Mouse (Mus musculus) gastrocnemius, postnatal 10 days (tissue): ENCODE results near the gene Csnk2a1. TPM values are rescaled to one million over a fixed set of nuclear protein-coding genes. Genes with fewer than 3 reads are reported as not detected.
"Not testable (repeated sequence)": the region's sequence is repeated elsewhere in the genome, so short reads cannot be mapped to it uniquely, and the experiment has no call there.

Source experiments
- DNase-seq: peaks from one replicate; pipeline ENCODE4 v3.0.0; 2021; ENCODE audit warnings: mixed read lengths
- total RNA-seq, 2 experiments: library from RNA; stranded (reverse); gene quantifications; 2 replicates each; pipeline ENCODE4 v1.2.3; 2021

The Csnk2a1 gene
- total RNA-seq, 2 experiments from 2014 or later, result 77.9 to 80.9 TPM

DNA sequence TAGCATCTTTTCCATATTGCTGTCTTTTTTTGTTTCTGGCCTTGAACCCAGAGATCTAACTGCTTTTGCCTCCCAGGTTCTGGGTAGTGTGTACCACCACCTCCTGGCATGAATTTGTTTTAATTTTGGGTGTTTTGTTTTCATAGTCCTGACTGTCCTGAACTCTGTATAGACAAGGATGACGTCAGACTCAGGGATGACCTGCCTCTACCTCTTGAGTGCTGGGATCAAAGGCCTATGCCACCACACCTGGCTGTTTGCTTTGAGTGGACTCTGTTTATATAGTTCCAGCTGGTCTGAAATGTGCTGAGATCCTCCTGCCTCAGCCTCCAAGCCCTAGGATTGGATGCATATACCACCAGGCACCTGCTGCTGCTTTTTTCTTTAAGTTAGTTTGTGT lies 11.3 kb downstream of the Csnk2a1 start:
- DNase-seq, result no peak

DNA sequence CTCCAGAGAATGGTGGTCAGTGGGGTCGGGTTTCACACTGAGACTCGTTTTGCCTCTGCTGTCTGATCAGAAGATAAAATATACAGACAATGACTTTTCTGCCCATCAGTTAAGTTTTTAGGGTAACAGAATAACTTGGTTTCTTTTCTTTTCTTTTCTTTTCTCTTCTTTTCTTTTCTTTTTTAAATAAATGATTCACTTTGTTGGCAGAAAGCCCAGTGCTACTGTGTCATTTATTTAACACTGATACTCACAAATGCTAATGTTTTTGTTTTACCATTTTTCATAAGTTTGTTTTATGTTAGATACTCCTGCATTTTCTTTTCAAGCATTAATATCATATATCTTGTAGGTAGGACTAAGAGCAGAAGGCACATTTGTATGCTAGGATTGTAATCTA lies 13.9 kb downstream of the Csnk2a1 start:
- no peak for DNase-seq

DNA sequence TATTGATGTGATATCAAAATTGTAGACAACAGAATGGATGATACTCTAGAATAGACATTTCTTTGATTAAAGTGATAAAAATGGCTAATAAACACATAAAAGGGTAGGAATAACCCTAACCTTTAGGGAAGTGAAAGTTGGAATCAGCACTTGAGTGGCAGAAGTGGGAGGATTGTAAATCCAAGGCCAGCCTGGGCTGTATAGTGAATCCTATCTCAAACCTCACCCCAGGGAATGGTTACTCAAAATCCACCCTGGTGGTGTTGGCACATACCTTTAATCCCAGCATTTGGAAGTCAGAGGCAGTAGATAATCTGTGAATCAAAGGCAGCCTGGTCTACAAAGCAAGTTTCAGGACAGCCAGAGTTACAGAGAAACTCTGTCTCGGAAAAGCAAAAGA lies 20.6 kb downstream of the Csnk2a1 start:
- no peak for DNase-seq

- no peak for DNase-seq
Observed at GRCm38 (mm10) chr2:152250511-152250910, 23.9 kb downstream of the Csnk2a1 start.

DNA sequence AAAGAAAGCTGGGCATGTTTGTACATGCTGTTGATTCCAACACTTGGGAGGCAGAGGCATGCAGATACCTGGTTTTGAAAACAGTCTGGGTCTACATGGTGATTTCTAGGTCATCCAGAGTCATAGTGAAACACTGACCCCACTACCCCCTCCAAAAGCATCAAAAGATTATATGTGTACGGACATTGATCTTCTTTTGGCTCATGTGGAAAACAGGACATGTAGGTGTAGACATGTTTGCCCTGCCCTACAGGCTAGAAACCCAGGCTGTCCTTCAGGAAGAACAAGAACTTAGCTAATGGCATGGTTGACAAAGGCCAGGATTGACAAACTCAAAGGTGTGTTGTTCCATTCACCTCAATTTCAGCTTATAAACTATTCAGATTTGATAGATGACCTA lies 33.1 kb downstream of the Csnk2a1 start:
- DNase-seq, result no peak

DNA sequence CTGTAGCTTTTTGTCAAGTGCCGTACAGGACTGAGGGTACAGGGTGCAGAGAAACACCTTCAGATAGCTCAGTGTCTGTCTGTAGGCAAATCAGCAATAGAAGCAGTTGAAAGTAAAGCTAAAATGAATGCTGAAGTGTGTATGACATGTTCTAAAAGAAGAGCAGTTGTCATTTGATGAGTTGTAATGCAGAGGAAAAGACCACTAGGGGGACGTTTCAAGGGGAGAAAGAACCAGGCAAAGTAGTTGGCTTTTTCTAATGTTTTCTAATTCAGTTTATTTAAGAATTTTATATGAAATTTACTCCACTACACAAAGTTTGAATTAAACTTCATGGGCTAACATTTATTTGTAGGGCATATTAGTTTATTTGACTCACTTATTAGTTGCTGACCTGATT lies 47.0 kb downstream of the Csnk2a1 start:
- DNase-seq, result no peak

- DNase-seq, result peak; percentile 10
Observed at GRCm38 (mm10) chr2:152281407-152281806, 54.8 kb downstream of the Csnk2a1 start.

DNA sequence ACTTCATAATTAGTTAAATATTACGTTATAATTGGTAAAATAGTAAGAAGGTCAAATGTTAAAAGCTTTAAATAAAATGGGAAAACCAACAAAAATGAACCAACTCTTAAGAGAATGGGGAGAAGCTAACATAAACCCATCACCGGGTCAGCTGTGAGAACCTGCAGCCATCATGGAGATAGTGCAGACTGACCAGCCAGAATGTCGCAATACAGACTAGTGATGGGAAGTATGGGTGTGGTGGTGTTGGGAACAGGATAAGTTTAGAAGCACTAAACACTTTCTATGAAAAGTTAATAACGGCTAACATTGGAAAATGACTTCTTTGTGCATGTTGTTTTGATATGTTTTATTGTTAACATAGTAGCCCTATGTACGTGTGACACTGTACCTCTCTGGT lies 60.9 kb downstream of the Csnk2a1 start:
- DNase-seq, result no peak

- no peak for DNase-seq
Observed at GRCm38 (mm10) chr2:152288046-152288445, 61.4 kb downstream of the Csnk2a1 start.

DNA sequence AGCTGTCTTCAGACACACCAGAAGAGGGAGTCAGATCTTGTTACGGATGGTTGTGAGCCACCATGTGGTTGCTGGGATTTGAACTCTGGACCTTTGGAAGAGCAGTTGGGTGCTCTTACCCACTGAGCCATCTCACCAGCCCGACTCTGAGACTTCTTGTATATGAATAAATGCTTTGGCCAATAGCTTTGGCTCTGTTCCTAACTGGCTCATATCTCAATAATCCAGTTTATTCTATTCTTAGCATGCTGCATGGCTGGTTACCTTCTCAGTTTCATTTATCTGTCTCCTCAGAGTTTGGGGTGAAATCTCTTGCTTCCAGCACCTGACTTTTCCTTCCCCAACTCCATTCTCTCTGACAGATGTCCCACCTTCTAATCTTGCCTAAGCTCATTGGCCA lies 63.0 kb downstream of the Csnk2a1 start:
- not testable (repeated sequence) for DNase-seq

GRCm38 (mm10) chr2:152292475-152292874 lies 65.8 kb downstream of the Csnk2a1 start:
- no peak for DNase-seq

DNA sequence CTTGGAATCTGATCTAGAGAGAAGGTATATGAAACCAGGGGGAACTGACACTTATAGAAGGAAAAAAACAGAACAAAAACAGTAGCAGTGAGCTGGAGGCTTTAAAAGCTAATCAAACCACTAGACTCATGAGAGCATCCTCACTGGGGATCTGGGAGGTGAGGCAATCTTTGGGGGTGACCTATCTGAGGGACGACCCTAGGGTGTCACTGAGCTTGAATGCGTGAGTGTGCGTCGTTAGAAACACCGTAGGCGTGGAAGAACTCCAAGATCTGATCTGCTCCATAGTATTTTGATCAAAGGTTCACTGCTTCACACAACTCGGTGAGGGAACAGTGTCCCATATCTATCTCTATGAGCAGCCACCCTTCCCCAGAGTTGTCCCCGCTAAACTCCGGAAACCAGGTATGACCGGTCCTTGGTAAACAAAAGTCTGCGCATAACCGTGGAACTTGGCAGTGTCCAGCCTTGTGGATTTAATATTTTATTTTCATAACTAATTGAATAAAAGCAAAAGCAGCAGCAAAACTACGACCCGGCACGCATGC lies 66.6 kb downstream of the Csnk2a1 start:
- DNase-seq, result no peak

DNA sequence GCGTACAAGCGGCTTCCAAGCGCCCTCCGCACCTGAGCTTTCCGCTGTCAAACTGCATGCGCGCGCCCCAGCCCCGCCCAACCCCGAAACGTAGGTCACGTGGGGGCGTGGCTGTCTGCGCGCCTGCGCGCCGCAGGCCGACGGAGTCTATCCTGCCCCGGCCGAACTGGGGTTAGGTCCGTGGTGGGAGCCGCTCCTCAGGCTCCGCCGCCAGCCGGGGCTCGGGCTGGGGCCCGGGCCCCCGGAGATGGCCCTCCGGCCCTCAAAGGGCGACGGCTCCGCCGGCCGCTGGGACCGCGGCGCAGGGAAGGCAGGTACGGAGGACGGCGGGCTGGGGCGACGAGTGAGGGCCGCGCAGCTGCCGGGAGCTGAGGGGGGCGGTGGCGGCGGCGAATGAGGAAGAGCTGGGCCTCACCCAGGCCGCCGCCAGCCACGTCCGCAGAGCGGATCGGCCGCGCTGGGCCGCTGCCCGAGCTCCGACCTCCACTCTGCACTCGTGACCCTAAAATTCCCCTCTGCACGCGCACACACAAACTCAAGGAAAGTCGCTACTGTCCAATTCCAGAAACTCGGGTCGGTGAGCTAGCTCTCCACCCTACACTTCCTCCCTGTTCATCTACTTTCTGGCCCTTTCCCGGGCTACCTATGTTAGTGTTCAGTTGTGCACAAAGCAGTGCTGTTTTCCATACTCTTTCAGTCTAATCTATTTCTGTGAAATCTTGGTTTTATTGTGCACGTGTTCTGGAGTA lies 67.3 kb downstream of the Csnk2a1 start, which contains the start of gene Tbc1d20:
Gene Tbc1d20 (plus strand): TSS at position 102 of the 749 bp plus-strand sequence.
- DNase-seq, result peak; percentile 88

- DNase-seq, result no peak
Observed at GRCm38 (mm10) chr2:152294541-152294940, 67.9 kb downstream of the Csnk2a1 start.

GRCm38 (mm10) chr2:152302862-152303261 lies 76.2 kb downstream of the Csnk2a1 start:
- no peak for DNase-seq

DNA sequence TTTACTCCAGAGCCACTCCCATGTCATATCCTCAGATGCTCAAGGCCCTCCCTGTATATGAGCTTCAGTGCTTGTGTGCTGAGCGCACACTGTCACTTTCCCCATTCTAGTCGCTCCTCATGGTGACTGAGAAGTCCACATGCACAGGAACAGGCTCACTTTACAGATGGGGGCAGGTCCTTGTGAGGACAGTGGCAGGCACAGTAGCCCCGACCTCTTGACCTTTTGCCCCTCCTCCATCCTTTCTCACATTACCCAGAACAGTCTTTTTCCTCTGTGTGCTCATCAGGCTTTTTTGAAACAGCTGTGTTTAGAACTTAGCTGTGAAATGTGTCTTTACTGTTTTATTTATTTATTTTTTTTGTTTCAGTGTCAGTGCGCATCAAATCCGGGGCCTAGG lies 77.1 kb downstream of the Csnk2a1 start:
- no peak for DNase-seq

GRCm38 (mm10) chr2:152305480-152305879 lies 78.8 kb downstream of the Csnk2a1 start:
- no peak for DNase-seq

DNA sequence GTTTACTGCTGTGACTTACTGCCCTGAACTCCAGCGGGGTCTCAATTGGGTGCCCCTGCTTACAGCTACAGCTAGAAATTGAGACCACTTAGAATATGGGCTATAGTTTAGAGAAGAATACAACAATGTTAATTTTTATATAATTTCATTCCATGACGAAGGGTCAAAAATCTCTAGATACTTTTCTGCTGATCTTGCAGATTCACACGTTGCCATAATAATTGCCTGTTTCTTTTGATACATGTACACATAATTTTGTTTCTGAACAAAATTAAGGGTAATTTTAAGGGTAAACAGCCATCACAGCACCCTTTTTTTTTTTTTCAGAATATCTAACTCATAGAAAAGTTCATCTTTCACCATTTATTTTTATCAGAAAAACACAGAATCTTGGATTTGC lies 80.5 kb downstream of the Csnk2a1 start:
- DNase-seq, result no peak

GRCm38 (mm10) chr2:152312996-152313395 lies 86.4 kb downstream of the Csnk2a1 start:
- DNase-seq, result no peak

DNA sequence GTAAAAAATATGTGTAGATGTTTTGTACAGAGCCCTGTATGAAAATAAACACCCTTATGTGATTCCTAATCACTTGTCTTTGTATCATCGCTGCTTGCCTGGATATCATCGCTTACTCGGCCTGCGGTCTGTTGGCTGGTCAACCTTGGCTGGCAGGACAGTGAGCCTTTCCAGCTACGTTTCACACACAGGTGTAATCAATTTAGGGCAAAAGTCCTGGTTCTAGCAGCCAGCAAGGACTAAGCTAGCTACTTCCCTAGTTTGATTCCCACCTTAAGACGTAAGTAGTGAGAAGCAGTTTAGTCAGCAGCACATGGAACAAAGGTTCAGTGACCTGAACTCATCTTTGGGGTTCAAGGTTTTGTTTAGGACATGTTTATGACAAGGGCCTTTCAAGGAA lies 87.3 kb downstream of the Csnk2a1 start:
- DNase-seq, result no peak

GRCm38 (mm10) chr2:152317054-152317453 lies 90.4 kb downstream of the Csnk2a1 start:
- no peak for DNase-seq

- no peak for DNase-seq
Observed at GRCm38 (mm10) chr2:152321558-152321957, 94.9 kb downstream of the Csnk2a1 start.

DNA sequence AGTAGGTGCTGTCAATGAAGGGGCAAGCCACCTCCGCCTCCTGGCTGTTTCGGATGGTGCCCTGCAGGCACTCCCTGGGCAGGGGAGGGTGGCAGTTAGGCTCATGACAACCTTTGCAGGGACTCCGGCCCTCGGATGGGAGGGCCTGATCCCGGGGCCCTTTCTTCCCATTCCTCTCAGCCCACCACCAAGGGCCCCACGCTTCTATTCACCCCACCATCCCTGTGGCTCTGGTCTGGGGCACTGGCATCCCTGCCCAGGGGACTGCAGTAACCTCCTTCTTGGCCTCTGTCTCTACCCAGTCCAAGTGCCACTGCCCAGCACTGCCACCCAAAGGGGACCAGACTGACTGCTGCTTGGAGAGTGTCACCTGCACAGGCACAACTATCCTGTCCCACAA lies 95.6 kb downstream of the Csnk2a1 start:
- DNase-seq, result no peak

GRCm38 (mm10) chr2:152323971-152324370 lies 97.3 kb downstream of the Csnk2a1 start:
- DNase-seq, result no peak
